Mouse (Mus musculus) 3134 (cell line): ENCODE measurements around the gene Nmur1.

Experiments
- DNase-seq: peaks from one replicate; pipeline ENCODE4 v3.0.0-alpha.2; 2011; ENCODE audit warnings: low spot score; ENCODE audit not compliant: insufficient read length; ENCODE audit errors: extremely low read depth

The Nmur1 gene

DNA sequence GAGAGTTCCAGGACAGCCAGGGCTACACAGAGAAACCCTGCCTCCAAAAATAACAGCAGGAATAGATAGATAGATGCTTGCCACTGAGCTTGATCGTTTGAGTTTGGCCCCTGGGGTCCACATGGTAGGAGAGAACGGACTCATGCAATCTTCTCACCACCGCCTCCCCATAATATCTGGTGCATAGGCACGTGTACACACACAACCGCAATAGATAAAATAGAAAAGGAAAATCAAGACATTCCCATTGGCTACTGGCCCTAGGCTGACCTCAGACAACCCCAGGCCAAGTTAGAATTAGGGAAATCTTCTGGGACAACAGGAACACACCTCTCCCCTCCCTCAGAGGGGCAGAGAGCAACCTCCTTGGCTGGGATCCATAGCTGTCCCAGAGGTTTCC lies 11.3 kb downstream of the Nmur1 start:
- DNase-seq: no peak

DNA sequence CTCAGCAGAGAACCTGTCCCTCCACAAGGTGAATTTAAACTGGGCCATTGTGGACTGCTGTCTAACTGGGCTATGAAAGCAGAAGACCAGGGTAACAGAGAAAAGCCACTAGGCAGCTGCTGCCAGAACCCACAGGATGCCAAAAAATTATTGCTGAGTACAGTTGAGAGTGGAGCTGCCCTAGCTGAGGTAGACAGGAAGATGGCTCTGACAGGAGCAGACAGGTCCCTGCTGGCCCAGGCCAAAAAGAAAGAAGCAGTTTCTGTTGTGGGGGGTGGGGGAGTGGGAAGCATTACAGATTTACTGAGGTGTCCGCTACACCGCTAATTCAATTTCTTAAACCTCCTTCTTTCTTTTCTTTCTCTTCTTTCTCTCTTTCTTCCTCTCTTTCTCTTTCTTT lies 16.6 kb downstream of the Nmur1 start:
- no peak for DNase-seq

DNA sequence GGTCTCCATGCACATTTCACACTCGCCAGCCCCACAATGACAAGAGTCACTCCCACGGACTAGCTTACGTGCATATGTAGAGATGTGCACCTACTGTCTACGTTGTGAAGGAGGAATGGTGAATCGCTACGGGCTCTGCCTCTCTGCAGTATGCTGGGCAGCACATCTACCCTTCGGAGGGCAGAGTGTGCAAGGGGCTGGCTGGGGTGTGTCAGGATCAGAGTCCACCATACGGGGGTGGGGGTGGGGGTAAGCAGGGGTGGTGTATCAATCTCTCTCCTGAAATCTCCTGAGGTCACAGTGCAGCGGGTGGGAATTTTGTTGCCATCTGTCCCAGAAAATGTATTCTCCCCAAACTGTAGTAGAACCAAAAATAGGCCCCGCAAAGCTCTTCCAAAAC lies 17.5 kb downstream of the Nmur1 start:
- DNase-seq: no peak

DNA sequence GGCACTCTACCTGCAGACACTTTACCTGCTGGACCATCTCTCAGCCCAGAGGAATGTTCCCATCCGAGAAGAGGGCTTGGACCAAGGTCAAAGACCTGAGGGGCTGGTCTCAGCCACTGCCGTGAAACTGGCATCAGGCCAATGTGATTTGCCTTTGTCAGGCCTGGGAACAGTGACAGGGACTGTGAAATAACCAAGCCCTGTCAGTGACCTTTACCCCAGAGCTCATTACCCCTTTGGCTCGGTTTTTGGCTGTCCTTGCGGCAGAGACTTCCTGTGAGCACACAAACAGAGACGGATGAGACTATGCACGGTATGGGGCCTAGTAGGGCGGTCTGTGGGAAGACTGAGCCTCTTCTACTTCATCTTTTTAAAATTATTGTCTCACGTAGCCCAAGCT lies 19.1 kb downstream of the Nmur1 start:
- no peak for DNase-seq

DNA sequence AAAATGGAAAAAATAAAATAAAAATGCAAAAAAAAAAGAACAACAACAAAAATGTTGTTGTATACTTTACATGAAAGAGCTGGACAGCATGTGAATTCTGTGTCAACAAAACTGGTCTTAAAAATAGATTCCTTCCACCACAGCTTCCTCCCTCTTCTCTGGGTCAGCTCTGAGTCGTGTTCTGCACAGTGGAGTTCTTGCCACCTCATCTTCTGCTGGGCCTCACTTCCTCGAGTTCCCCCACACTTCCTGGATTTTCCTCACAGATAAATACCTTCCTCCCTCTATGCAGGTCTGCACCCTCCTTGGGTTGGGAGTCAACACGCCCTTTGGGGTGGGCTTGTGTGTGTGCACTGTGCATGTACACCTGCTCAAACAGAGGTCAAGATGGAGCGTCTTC lies 19.7 kb downstream of the Nmur1 start:
- no peak for DNase-seq

DNA sequence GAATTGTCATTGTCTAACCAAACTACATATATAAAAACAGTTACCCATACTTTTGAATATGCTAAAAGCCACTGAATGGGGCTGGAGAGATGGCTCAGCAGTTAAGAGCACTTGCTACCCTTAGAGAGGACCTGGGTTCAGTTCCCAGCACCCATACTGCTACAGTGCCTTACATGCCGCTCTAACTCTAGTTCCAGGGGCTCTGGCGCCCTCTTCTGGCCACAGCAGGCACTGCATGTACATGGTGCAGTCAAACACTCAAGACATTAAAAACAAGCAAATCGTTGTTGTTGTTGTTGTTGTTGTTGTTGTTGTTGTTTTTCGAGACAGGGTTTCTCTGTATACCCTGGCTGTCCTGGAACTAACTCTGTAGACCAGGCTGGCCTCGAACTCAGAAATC lies 21.2 kb downstream of the Nmur1 start:
- DNase-seq: no peak

DNA sequence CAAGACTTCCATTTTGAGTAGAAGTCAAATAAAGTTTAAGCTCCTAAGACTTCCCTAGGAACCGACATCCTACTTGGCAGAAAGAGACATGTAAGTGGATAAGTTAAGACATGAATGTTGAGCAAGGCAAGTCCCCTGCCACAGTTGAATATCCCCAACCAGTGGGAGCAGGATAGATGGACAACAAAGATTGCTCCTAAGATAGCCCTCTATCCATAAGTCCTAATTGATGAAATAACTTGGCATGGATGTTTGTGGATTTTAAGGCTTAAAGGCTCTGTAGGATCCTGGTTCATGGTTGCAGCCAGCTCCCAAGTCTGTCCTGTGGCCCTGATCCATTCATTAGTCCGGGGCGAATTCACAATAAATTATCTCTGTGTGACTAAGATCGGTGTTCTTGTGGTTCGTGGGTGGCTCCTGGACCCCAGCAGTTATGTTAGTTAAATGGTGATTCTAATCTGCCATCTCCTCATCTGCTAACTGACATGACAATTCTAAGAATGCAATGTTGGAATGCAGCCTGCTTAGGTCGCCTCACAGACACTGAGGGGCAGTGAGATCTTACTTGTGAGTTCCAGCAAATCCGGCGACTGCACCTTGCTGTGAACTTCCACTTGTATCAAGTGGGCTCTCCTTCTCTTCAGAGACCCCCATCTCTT lies 25.8 kb downstream of the Nmur1 start:
- no peak for DNase-seq

DNA sequence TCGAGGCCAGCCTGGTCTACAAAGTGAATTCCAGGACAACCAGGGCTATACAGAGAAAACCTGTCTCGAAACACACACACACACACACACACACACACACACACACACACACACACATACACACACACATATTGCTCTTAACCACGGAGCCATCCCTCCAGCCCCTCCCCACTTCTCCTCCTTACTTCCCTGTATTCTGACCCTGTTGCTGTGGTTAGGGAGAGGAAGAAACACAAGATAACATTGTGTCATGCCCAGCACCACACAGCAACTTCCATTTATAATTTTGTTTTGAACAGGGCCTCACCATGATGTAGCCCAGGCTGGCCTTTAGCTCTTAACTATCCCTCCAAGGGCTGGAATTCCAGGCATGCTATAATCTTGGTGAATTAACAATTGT lies 26.7 kb downstream of the Nmur1 start:
- DNase-seq: no peak

DNA sequence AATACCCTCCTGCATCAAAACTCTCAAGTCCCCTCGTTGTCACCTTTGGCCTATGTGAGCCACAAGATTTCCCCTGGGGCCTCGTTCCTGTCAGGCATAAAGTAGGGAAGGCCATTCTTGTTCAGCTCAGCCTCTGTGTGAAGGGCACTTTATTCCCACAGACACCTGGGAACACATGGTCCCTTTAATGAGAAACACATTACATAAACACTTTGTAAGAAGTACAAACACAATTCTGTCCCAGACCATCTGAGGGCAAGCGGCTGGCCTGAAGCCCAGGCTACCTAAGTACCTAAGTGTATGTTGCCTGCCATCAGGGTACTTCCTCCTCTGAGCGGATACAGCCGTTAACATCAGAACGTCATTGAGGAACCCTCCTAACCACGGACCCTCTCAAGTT lies 27.8 kb downstream of the Nmur1 start:
- no peak for DNase-seq

DNA sequence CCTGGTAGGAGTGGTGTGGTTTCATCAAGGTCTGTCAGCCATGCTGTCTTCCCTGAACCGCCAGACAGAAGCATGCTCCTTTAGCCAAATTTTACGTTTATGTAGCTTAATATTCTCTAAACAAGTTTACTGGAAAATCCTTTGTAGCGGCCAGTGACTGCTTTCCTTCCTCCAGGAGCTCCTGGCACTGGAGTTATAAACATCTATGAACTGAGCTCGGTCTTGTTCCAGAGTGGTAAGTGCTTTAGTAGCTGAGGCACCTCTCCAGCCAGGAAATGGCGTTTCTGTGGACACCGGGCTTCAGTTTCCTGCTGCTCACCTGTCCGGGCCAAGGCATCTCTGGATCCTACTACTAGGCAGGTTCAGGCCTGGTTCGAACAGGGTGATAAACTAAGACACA lies 28.4 kb downstream of the Nmur1 start:
- no peak for DNase-seq

DNA sequence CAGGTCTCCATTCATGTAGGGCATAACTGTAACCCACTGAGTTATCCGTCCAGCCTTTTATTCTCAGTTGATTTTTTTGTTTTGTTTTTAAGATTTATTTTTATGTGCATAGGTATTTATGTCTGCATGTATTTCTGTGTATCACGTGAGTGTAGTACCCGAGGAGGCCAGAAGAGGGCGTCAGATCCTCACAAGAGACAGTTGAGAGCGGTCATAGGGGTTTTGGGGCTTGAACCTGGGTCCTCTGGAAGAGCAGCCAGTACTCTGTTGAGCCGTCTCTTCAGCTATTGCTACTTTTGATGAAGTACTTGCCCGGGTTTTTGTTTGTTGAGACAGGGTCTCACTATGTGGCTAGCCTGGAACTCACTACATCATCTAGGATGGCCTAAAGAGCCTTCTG lies 30.1 kb downstream of the Nmur1 start:
- no peak for DNase-seq

DNA sequence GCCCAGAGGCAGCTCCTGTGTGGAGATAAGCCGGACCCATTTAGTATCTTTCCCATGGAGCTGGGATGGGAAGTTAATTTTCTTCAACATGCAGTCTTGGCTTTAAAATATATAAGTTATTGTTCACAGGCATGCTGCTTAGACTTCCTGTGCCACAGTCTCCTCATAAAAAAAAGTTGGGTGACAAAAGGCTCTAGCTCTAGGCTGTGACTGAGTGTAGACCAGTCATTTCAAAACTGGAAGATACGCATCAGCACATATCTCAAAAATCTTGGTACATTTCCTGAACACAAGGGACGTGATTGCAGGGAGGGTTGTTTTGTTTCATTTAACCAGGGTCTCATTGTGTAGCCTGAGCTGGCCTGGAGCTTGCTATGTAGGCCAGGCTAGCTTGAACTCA lies 31.8 kb downstream of the Nmur1 start:
- no peak for DNase-seq

DNA sequence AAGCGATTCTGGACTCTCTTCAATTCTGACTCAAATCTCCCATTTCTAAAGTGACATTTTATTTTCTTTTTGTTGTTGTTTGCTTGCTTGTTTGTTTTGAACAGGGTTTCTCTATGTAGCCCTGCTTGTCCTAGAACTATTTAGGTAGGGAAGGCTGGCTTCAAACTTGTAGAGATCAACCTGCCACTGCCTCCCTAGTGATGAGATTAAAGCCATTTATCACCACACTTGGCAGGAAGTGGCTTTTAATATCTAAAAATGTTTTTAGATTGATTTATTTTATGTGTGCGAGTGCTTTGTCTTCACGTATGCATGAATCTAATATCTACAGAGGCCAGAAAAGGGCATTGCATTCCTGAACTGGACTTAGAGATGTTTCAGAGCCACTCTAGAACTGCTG lies 32.8 kb downstream of the Nmur1 start:
- no peak for DNase-seq

DNA sequence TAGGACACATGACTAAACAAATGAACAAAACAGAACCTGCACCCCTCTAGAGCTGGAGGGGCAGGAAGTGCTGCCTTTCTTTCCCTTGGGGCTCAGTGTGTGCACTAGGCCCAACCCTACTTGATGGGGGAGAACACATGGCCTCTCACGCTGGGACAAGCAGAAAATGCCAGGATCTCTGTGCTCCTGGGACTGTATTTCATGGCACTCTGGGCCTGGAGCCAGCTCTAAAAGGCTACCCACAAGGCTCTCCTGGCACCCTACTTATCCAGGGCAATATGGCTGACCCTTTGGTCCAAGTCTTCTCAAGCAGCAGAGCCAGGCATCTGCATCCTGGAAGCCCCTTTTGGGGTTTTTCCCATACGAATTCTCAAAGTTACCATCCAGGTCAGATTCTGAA lies 34.6 kb downstream of the Nmur1 start:
- no peak for DNase-seq

DNA sequence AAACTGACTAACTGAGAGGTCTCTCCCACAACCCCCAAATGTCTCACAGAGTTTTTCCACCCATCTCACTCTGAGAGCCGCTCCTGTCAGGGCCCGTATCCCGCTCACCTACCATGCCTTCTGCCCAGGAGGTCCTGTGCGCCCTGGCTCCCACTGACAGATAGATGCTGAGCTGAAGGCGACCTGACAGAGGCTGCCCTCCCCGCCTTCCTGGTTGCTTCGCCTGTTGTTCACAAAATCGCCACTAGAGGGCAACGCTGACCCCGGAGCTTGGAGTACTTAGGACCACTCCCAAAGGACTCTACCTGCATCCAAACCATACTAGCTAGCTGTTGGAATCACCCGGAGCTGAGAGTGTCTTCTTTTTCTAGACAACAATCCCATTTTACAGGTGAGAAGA lies 36.8 kb downstream of the Nmur1 start:
- peak; percentile 41 for DNase-seq

DNA sequence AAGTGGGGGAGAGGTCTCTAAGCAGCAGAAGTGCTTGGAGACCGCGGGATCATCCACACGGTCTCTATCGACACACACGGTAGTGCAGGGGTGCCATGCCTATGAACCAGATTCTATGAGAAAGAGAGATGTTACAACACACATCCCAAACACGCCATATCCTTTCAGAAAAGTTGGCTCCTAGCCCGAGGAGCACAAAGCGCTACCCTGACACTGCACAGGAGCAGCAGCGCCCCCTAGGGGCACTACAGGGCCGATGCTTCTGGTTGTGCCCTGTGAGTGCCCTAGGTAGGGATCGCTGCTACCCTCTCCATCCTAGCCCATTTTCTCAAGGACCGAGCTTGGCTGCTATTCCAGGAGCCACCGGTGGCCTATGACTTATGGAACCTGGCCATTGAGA lies 45.0 kb downstream of the Nmur1 start:
- no peak for DNase-seq

DNA sequence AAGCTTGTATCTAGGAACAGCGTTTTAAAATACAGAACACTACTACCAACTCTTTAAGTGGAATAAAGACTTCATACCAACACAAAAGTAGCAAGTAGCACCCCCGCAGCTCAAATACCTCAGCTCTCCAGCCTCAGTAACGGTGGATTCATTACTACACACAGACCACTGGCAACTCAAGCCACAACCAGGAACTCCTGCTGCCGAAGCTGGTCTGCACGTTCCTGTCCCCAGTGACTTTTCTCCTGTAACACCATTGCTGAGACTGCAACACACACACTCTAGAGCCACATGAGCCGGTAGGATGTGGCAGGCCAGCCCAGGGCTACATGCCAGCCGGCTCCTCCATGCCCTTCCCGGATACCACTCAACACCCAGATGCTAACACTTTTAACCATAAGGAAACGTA lies 46.9 kb downstream of the Nmur1 start:
- no peak for DNase-seq

DNA sequence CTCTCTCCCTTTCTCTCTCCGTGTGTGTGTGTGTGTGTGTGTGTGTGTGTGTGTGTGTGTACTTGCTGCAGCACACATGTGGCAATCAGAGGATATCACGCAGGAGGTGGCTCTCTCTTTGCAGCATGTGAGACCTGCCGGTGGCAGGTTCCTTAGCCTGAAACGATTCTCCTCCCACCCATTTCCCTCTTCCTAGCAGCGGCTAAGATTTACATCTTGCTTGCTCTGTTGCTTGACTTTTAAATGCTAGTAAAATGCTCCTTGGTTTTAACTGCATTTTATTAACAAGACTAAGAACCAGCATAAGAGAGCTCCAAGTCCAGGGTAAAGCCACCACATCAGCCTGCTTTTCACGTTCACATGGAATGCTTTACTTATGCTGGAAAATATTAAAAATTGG lies 47.4 kb downstream of the Nmur1 start:
- no peak for DNase-seq

DNA sequence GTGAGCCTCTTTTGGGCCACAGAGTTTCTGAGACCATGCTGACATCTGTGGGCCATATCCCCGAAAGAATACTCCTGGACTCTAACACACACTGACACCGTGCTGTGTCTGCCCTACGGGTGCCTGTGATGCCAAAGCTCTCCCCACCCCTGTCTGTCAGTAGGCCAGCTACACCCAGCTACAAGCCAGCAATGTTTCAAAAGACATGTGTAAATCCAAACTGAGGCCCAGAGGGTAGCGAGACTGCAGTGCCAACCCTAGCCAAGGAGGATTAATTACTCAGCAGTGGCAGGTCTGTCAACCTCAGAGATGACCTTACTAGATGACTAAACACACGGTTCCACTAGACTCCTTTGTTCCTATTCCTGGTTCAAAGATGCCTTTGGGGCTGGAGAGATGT lies 49.7 kb downstream of the Nmur1 start:
- peak; percentile 41 for DNase-seq

DNA sequence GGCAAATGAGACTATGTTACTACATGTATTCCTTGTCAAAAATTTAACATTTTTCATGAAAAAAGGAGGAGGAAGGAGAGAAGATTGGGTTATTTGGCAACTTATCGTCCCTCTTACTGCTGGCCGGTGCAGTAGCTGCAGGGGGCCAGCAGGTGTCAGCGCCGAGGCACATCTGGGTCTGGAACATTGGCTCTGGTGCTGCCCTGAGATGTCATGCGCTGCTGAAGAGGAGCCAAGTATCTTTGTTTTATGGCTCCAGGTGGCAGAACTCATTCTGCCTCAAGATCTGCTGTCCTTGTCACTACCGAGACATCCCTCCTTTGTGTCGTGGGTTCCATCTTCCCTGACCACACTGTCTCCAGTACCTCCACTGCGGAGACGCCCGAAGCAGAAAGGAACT lies 54.0 kb downstream of the Nmur1 start:
- DNase-seq: peak; percentile 39

DNA sequence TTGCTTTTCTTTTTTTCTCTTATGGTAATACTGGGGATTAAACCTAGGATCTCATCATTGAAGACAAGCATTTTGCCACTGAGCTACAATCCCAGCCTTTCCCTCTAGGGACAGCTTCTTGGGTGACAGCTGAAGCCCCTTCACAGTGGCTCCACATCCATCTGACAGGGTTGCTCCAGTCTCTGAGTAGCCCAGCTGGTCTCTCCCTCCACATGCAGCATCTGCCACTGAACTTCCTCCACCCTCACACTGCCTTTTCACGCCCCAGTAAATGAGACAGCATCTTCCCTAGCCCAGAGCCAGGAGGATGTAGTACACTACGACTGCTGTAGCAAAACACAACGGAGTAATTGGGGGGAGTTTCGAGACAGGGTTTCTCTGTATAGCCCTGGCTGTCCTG lies 57.9 kb downstream of the Nmur1 start:
- no peak for DNase-seq

DNA sequence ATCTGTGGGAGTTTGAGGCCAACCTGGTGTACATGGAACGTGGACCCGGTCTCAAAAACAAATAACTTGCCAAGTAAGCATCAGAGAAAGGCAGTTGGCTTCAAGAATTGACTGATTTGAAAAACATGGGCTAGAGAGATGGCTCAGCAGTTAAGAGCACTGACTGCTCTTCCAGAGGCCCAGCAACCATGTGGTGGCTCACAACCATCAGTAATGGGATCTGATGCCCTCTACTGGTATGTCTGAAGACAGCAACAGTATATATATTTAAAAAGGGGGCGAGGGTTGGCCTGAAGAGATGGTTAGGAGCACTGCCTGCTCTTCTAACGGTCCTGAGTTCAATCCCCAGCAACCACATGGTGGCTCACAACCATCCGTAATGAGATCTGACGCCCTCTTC lies 62.4 kb downstream of the Nmur1 start:
- no peak for DNase-seq

DNA sequence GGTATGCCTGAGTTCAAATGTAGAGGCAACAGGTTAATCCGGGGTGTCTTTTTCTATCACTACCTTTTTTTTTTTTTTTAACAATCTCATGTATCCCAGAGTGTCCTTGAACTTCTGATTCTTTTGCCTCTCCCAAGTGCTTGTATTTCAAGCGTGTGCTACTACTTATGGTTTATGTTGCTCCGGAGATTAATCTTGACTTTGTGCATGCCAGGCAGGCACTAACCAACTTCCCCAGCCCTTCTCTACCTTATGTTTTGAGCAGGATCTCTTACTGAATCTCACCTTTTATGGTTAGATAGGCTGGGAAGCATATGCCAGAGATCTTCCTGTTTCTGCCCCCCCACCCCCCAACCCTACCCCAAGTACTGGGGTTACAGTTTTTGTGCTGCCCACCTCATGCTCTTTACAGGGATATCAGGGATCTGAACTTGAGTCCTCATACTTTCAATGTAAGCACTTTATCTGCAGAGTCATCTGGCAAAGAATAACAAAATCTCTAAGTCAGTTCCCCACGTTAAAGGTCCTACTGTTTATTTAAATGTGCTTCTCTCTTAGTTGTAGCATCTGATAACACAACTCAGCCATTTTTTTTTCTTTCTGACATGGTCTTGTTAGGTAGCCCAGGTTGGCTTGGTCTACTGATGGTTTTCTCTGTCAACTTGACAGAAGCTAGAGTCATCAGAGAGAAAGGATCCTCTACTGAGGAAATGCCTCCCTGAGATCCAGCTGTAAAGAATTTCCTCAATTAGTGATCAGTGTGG lies 64.0 kb downstream of the Nmur1 start:
- no peak for DNase-seq
